ENCODE assay signal across 10 mouse cellular contexts in the genomic region with DNA sequence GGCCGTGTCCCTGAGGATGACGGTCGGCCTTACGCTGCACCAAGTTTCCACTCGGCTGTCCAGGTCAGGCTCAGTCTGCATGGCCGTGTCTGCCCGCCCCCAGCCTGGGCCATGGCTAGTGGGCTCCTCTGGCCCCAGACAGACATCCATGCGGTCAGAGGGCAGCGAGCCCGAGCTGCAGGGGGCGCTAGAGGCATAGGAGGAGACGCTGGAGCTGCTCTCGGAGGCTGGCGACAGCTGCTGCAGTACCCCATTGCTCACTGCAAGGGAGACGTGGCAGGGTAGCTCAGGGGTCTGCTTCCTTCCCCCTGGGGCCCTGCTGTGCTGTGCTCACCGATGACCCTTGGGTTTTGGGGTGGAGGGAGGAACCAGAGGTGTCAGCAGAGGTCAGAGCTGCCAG. TPM values are rescaled to one million over a fixed set of nuclear protein-coding genes. Genes with fewer than 3 reads are reported as not detected.
A peak's percentile ranks its signal among the peaks of the same experiment; 100 is the strongest.
DNase-seq lines count a peak whose midpoint lies in the region; ATAC-seq and TF ChIP-seq lines count a peak whose summit lies in the region.
"Had no signal": no experiment of that assay in that cellular context is flagged by ENCODE, and none has a peak within 500 bp of the region (broad histone marks: within the 10 kb centered on the region; RNA-seq: fewer than 3 reads in every experiment).

No protein-coding gene starts in this region.

- no peak overlapping the region for H3K27ac ChIP-seq in left cerebral cortex, adult 2 months
- H3K27ac ChIP-seq in cortical plate, adult 2 months (ENCODE audit: insufficient read depth, low read length) = no peak overlapping the region
- H3K27ac ChIP-seq: liver, embryonic 15.5 days had no signal

- peak; percentile 77 for ATAC-seq in megakaryocyte-erythroid progenitor cell, adult 5-6 weeks (replicated peaks; ENCODE audit: low FRiP score, low TSS enrichment, poor library complexity, severe bottlenecking)

- H3K4me3 ChIP-seq in left cerebral cortex, adult 2 months = no peak overlapping the region
- H3K4me3 ChIP-seq in cortical plate, adult 2 months (ENCODE audit: insufficient read depth, low read length) = no peak overlapping the region
- H3K4me3 ChIP-seq: erythroblast, embryonic 14.5 days; liver, embryonic 15.5 days had no signal

- no peak for DNase-seq in left cerebral cortex, adult 2 months (ENCODE audit: extremely low spot score in 1 of 2, low spot score in 2 of 2)
- DNase-seq in left cerebral cortex, adult 11 months (ENCODE audit: low spot score) = no peak
- peak; percentile 45 for DNase-seq in Muller cell, postnatal 12 days (ENCODE audit: inconsistent ontology term)
- DNase-seq in kidney, postnatal 10 days = peak; percentile 74
- no peak for DNase-seq in urinary bladder, adult 2 months (ENCODE audit: low spot score)
- DNase-seq in right cerebral cortex, postnatal 36 days (ENCODE audit: low spot score in 2 of 2) = no peak

- TF ChIP-seq CTCF in left cerebral cortex, adult 2 months (IDR thresholded peaks at IDR 0.05) = peak; percentile 52
- peak; percentile 24; the same call in 1 of the 2 replicates for TF ChIP-seq CTCF in cortical plate, adult 2 months (IDR thresholded peaks at IDR 0.05; ENCODE audit: extremely low read depth, insufficient read depth, low read length)

- intact Hi-C loops in left cerebral cortex, adult 2 months (cut with DNase I) = no loop called here

- H3K4me1 ChIP-seq in cortical plate, adult 2 months (ENCODE audit: control insufficient read depth, insufficient read depth, low read length) = no peaks in the 10 kb centered on the region
- H3K4me1 ChIP-seq: liver, embryonic 15.5 days had no signal

- no peak for TF ChIP-seq POLR2A in cortical plate, adult 2 months (IDR thresholded peaks at IDR 0.05; ENCODE audit: extremely low read depth, insufficient read depth, low read length)

RNA-seq across cellular contexts. Expression of gene Pdzd7, which starts 8.7 kb away (rescaled TPM):
- 1 to 10 TPM; 5.2 to 6.1 TPM for total RNA-seq in left cerebral cortex, adult 2 months (2021)
- polyA plus RNA-seq in cortical plate, adult 2 months (2012; rRNA removed) = 7.5 and 8.8 TPM in 2 replicates
- not detected in 2 replicates for total RNA-seq in megakaryocyte-erythroid progenitor cell, adult 5-6 weeks (2014; fragmentation: Nextera tagmentation)
- total RNA-seq in megakaryocyte-erythroid progenitor cell, adult 5-6 weeks (2017) = not detected in 2 replicates
- 0.99 and 1.1 TPM in 2 replicates for polyA plus RNA-seq in urinary bladder, adult 2 months (2012; rRNA removed)
- polyA plus RNA-seq: erythroblast, embryonic 14.5 days; liver, embryonic 15.5 days had no signal

RNA-seq across cellular contexts. Expression of gene Sfxn3, which starts 10.4 kb away (rescaled TPM):
- total RNA-seq in left cerebral cortex, adult 2 months (2021) = 100 to 1,000 TPM; 120 to 125 TPM
- 113 and 119 TPM in 2 replicates for polyA plus RNA-seq in cortical plate, adult 2 months (2012; rRNA removed)
- total RNA-seq in megakaryocyte-erythroid progenitor cell, adult 5-6 weeks (2014; fragmentation: Nextera tagmentation) = 10.6 and 23.4 TPM in 2 replicates
- 5.8 and 6.4 TPM in 2 replicates for total RNA-seq in megakaryocyte-erythroid progenitor cell, adult 5-6 weeks (2017)
- polyA plus RNA-seq in urinary bladder, adult 2 months (2012; rRNA removed) = 46.3 and 51.2 TPM in 2 replicates

RNA-seq across cellular contexts. Expression of gene Lzts2, which starts 22.7 kb away (rescaled TPM):
- total RNA-seq in left cerebral cortex, adult 2 months (2021) = 10 to 100 TPM; 36.5 to 39.1 TPM
- 39.3 and 40.1 TPM in 2 replicates for polyA plus RNA-seq in cortical plate, adult 2 months (2012; rRNA removed)
- total RNA-seq in megakaryocyte-erythroid progenitor cell, adult 5-6 weeks (2014; fragmentation: Nextera tagmentation) = 9.0 and 10.2 TPM in 2 replicates
- 7.8 and 7.9 TPM in 2 replicates for total RNA-seq in megakaryocyte-erythroid progenitor cell, adult 5-6 weeks (2017)
- 54.3 and 71.9 TPM in 2 replicates for polyA plus RNA-seq in urinary bladder, adult 2 months (2012; rRNA removed)

RNA-seq across cellular contexts. Expression of gene Mrpl43, which starts 30.6 kb away (rescaled TPM):
- total RNA-seq in left cerebral cortex, adult 2 months (2021) = 10 to 100 TPM; 40.9 to 41.8 TPM
- polyA plus RNA-seq in cortical plate, adult 2 months (2012; rRNA removed) = 68.3 and 70.8 TPM in 2 replicates
- total RNA-seq in megakaryocyte-erythroid progenitor cell, adult 5-6 weeks (2014; fragmentation: Nextera tagmentation) = 32.2 and 48.4 TPM in 2 replicates
- 26.3 and 29.0 TPM in 2 replicates for total RNA-seq in megakaryocyte-erythroid progenitor cell, adult 5-6 weeks (2017)
- polyA plus RNA-seq in urinary bladder, adult 2 months (2012; rRNA removed) = 54.6 and 64.0 TPM in 2 replicates

RNA-seq across cellular contexts. Expression of gene Twnk, which starts 31.4 kb away (rescaled TPM):
- total RNA-seq in left cerebral cortex, adult 2 months (2021) = 10 to 100 TPM; 12.9 to 14.8 TPM
- 10.5 and 10.7 TPM in 2 replicates for polyA plus RNA-seq in cortical plate, adult 2 months (2012; rRNA removed)
- 32.5 and 37.0 TPM in 2 replicates for total RNA-seq in megakaryocyte-erythroid progenitor cell, adult 5-6 weeks (2014; fragmentation: Nextera tagmentation)
- total RNA-seq in megakaryocyte-erythroid progenitor cell, adult 5-6 weeks (2017) = 27.1 and 32.6 TPM in 2 replicates
- polyA plus RNA-seq in urinary bladder, adult 2 months (2012; rRNA removed) = 11.1 and 13.9 TPM in 2 replicates

Comparison
In these comparisons a context has a peak if more than half of its experiments do, and no peak if none do; other contexts are left out.
1. DNase-seq: peak in Muller cell, postnatal 12 days (single experiment) and kidney, postnatal 10 days (single experiment); none in left cerebral cortex, adult 2 months (0 of 2), left cerebral cortex, adult 11 months (single experiment), urinary bladder, adult 2 months (single experiment) and right cerebral cortex, postnatal 36 days (0 of 2).
2. RNA of gene Pdzd7, which starts 8.7 kb away (total RNA-seq): 5.2 to 6.1 TPM in left cerebral cortex, adult 2 months; not detected in megakaryocyte-erythroid progenitor cell, adult 5-6 weeks; every median in the first group is over 4 times any median in the second.
3. RNA of gene Sfxn3, which starts 10.4 kb away (total RNA-seq): 120 to 125 TPM in left cerebral cortex, adult 2 months; 5.8 to 23.4 TPM in megakaryocyte-erythroid progenitor cell, adult 5-6 weeks; every median in the first group is over 4 times any median in the second.